Mouse (Mus musculus): Measurements from ENCODE around the gene Gpr15. TPM values are rescaled to one million over a fixed set of nuclear protein-coding genes. Genes with fewer than 3 reads are reported as not detected.
A peak's percentile ranks its signal among the peaks of the same experiment; 100 is the strongest.

Gene Gpr15
- total RNA-seq (2021): not detected

DNA sequence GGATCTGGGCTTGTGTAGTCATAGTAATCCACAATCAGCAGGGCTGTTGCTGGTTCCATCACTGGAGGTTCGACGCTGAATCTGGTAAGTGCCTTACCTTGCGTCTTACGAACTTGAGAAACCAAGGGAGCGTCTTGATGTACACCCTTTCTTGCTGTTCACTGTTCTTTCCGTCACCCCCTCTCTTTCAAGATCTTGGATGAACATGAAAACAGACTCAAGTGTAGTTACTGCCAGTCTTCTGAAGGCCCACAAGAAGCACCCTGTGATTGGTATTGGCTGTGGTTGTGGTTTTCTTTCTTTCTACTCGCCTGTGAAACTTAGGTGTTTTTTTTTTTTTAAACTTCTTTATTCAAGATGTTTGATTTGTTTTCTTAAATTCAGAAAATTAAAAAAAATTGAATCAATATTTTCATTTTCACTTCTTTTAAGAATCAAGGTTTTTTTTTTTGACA lies at the start of gene Gpr15:
Gene Gpr15 (minus strand): TSS at position 405 of the 455 bp plus-strand sequence.
- intact Hi-C loops (cut with DNase I): no loop called here
- DNase-seq (ENCODE audit: low spot score in 2 of 2): no peak

DNA sequence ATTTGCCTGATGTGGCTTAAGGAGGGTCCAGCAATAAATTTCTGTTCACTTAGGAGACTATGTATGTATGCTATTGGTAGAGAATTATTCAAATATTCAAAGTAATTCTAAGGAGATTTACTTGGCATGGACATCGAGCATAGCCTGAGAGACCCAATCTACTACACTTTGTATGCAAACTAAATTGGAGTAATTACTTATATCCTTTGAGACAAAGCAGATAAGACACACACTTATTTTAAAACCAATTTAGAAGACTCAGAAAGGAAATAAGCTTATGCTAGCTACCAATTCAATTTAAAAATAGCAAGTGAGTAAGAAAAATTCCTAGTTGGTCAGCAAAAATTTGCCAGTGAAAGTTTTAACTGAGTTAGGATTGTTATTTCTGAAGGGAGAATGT lies 44.2 kb upstream of the Gpr15 start, which contains the start of gene Olfr172:
Gene Olfr172 (minus strand): TSS at position 101 of the 400 bp plus-strand sequence.
- DNase-seq (ENCODE audit: low spot score in 2 of 2): no peak
- intact Hi-C loops (cut with DNase I): no loop called here

GRCm38 (mm10) chr16:58756191-58756590 lies 37.3 kb upstream of the Gpr15 start:
- intact Hi-C loops (cut with DNase I): no loop called here
- DNase-seq (ENCODE audit: low spot score in 2 of 2): no peak

DNA sequence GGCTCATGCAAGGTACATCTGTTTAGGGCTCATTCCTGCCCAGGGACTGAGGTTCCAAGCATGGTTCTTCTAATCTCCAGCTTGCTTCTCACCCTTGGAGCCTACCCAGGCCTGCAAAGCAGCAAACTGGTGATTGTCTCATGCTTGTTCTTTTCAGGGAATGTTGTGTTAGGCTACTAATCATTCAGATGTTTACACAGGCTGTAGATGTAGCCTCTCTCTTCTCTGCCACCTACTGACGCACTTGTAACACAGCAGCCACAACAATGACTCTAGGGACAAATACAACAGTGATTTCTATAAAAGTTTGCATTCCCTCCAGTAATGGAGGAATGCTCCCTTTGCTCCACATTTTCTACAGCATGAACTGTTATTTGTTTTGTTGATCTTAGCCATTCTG lies 32.4 kb upstream of the Gpr15 start:
- intact Hi-C loops (cut with DNase I): no loop called here

DNA sequence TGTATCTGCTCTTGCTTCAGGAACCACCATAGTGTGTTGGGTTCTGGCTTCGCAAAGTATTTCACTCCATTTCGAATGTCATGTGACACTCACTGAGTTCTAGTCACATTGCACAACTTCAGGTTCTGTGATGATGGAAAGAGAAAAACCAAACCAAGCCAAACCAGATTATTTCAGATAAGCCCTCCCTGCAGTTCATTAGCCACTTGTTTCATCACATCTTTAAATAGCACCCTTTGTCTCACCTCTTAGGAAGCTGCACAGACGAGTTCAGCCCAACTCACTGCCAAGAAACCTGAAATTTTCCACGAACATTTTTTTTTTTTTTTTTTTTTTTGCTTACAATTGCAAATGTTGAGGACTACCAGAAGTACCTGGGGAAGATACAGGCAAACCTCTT lies 27.8 kb upstream of the Gpr15 start:
- no peak for DNase-seq (ENCODE audit: low spot score in 2 of 2)
- intact Hi-C loops (cut with DNase I): no loop called here

More for the DNA sequence above, 32.4 kb upstream of the Gpr15 start:
- DNase-seq (ENCODE audit: low spot score in 2 of 2): no peak

- intact Hi-C loops (cut with DNase I): no loop called here
- no peak for DNase-seq (ENCODE audit: low spot score in 2 of 2)
These were observed 21.9 kb upstream of the Gpr15 start for GRCm38 (mm10) chr16:58740751-58741150.

DNA sequence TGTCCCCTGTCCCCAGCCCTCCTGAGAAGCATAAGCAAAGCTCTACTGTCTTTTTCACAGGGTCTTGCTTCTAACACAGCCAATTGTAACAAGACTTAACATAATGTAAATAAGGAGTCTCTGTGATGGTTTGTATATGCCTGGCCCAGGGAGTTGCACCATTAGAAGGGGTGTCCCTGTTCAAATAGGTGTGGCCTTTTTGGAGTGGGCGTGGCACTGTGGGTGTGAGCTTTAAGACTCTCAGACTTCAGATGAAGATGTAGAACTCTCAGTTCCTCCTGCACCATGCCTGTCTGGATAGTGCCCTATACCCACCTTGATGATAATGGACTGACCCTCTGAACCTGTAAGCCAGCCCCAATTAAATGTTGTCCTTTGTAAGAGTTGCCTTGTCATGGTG lies 19.9 kb upstream of the Gpr15 start:
- intact Hi-C loops (cut with DNase I): no loop called here
- no peak for DNase-seq (ENCODE audit: low spot score in 2 of 2)

- intact Hi-C loops (cut with DNase I): no loop called here
These were observed 19.3 kb upstream of the Gpr15 start for GRCm38 (mm10) chr16:58738205-58738604.

GRCm38 (mm10) chr16:58728176-58728671 lies 9.4 kb upstream of the Gpr15 start:
- intact Hi-C loops (cut with DNase I): loop anchor here (1.0 kb wide), 1 partner anchor 58 kb away; the partner anchor contains the start of gene Cpox
- DNase-seq (ENCODE audit: low spot score in 2 of 2): peak; percentile 53 to 62

More at GRCm38 (mm10) chr16:58738205-58738604, 19.3 kb upstream of the Gpr15 start:
- DNase-seq (ENCODE audit: low spot score in 2 of 2): no peak

DNA sequence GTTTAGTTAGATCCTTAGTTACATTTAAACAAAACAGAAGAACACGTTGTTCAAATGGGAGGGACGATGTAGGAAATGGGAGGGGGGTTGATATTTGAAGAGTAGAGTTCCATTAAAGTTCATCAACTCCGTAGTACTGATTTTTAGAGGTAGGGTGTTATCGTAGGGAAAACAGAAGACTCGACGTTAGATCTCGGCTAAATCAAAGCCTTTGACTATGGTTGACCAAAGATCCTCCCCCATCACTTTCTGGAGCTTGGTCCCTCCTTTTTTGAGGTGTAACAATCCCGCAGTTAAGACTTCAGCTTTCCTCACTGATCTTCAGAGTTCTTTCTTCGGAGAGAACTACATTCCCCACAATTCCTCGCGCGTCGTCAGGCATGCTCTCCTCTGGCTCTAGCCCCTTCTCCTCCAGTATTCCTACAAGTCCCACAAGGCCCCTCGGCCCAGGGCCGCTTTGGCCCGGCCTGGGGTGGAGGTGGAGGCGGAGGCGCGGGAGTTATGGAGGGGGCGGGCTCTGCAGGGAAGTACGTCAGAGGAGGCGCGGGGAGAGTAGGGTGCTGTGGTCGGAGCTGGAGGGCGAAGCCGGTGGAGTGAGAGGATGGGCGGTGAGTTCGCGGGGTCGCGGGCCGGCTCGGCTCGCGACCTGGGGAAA lies 8.7 kb upstream of the Gpr15 start, which contains the start of gene Cldnd1:
Gene Cldnd1 (plus strand): TSS at position 434 of the 655 bp plus-strand sequence.
- DNase-seq (ENCODE audit: low spot score in 2 of 2): peak; percentile 89 to 98
- intact Hi-C loops (cut with DNase I): loop anchor here (1.0 kb wide), 1 partner anchor 57 kb away; the partner anchor contains the start of gene Cpox

DNA sequence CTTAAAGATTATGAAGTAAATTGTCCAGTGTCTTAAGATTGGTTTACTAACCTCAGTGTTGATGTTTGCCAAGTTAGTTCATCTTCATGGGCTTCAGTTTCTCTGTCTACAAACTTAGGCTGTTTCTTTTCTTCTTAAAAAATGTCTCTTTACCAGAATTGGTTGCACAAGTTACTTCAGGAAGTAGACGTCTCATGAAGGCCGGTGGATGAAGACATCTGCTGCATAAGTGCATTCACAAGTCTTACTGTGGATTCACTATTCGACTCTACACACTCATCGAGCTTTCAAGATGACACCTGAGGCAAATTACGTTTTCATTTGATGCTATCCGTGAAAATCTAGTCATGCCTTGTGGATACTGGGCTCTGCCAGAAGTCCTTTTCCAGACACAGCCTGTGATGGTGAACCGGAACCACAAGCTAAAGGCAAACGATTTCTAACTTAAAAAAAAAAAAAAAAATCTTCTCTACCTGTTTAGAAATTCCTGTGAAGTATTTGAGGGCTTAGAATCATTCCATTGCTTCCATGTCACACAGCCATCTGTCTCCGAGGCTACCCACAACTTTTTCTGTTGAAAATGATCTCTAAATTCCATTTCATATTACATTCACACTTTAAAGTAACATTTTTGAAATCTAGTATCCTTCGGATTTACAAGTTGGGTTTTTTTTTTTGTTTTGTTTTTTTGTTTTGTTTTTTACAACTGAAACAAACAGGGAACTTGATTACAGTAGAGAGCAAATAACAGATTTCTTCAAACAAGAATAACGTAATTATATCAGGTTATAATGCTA lies 8.0 kb upstream of the Gpr15 start:
- intact Hi-C loops (cut with DNase I): no loop called here
- DNase-seq (ENCODE audit: low spot score in 2 of 2): no peak

- no peak for DNase-seq (ENCODE audit: low spot score in 2 of 2)
- intact Hi-C loops (cut with DNase I): no loop called here
These were observed 3.4 kb upstream of the Gpr15 start for GRCm38 (mm10) chr16:58722292-58722691.

DNA sequence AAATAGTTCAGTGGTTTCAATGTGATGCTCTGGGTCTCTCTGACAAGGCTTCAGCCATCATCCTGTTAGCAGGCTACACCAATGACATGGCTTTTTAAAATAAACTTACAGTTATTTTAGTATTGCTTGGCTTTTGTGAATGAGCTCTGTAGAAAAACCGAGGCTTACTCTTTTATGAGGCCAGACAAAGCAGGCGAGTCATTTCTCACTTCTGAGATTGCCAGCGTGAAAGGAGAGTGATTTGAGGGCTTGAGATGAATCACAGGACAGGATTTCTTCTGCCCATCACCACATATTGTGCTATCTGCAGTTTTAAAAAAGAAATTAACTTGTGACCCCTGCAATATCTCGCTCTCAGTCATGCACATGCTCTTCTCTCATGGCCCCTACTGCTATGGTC lies 3.9 kb downstream of the Gpr15 start:
- DNase-seq (ENCODE audit: low spot score in 2 of 2): peak in 1 of 2 experiments; percentile 54
- intact Hi-C loops (cut with DNase I): no loop called here

DNA sequence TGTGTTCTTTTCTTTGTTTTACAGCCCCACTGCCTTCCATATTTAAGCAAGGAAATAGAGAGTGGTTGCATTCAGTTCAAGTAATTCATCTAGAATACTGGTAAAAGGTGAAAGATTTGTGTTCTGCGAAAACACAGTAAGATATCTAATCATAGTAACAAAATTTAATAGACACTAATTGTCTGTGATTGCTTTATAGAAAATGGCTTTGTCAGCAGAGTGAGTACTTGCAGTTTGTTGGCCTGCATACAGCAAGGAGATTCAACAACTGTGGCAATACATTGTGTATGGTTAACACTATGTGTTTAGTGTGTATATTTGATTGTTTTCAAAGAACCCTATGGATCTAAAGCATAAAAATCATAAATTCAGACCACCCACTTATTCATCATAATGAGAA lies 5.7 kb downstream of the Gpr15 start:
- DNase-seq (ENCODE audit: low spot score in 2 of 2): no peak
- intact Hi-C loops (cut with DNase I): no loop called here

DNA sequence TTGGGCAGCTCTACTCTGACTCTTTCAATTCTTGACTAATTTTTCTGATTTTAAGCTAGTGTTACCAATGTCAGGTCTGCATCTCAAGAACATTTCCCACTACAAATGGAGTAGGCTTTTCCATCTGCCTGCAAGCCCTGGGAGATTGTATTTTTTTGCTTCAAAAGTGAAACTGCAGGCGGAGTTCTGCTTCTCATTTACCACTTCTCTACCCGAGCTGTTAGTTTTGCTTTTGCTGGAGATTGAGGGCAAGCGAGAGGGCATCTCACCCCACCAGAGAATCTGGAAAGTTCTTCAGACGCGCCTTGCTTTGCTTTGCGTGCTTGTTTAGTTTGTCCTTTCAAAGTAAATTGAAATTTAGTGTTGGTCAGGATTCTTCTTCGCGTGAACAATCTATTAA lies 6.6 kb downstream of the Gpr15 start:
- intact Hi-C loops (cut with DNase I): no loop called here
- no peak for DNase-seq (ENCODE audit: low spot score in 2 of 2)

DNA sequence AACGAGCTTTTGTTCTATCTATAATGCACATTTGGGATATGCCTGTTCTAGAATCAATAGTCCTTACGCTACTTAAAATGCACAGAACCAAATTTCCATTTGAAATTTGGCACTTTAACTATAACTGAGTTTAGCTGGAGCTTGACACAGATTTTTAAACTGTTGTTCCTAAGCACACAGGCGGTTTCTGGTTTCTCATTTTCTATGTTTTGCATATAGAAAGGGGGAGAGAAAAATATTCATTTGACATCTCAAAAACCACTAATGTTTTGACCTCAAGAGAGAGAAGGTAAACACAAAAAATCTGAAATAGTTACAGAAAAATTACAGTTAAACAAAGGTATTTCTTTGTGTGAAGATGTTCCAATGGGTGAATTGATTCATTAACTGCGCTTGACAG lies 9.3 kb downstream of the Gpr15 start:
- no peak for DNase-seq (ENCODE audit: low spot score in 2 of 2)
- intact Hi-C loops (cut with DNase I): no loop called here

- intact Hi-C loops (cut with DNase I): no loop called here
- no peak for DNase-seq (ENCODE audit: low spot score in 2 of 2)
These were observed 10.0 kb downstream of the Gpr15 start for GRCm38 (mm10) chr16:58708601-58709475.

DNA sequence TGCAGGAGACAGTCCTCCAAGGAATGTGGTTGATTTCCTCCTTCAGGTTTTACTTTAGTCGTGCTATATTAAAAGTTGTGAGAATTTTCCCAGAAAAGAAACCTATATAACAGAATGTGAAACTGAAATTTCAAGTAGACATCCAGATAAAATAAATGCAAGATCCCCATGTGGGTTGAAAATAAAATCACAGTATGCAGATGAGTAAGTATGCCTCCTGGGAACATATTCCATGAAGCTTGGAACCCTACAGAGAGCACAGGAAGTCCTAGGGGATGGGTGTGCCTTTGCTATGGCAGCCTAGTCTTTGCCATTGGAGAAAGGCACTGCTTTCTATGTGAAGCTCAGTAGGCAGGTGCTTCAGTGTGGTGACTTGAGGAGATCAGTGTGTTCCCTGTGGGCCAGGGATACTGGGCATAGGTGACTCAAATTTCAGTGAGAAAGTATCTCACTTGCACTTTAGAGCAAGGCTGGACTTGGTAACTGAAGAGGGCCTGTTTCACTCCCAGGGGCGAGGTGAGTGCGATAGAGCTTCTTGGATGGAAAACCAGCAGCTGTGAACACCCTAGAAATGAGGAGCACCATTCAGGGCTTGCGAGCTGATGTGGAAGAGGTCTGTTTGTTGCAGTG lies 11.5 kb downstream of the Gpr15 start:
- intact Hi-C loops (cut with DNase I): no loop called here
- DNase-seq (ENCODE audit: low spot score in 2 of 2): peak in 1 of 2 experiments; percentile 80

DNA sequence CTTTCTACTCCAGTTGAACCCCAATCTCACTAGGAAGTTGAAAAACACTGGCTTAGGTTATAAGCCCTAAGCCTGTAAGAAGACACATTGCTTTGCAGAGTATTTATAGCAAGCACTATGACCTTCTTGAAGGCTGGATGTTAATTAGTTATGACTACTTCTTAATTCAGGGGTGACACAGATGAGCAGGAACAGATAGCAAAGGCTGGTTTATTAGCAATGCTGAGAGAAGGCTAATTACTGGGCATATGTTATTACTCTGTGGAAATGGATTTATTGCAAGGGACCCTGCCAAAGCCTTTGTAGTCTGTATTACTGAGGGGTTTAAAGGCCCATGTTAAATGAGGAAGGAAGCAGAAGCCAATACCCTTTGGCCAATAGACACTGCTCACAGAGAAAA lies 13.9 kb downstream of the Gpr15 start:
- DNase-seq (ENCODE audit: low spot score in 2 of 2): no peak
- intact Hi-C loops (cut with DNase I): no loop called here
